Mouse (Mus musculus) cerebellum, adult (tissue): ENCODE measurements around the gene Crtam.
A peak's percentile ranks its signal among the peaks of the same experiment; 100 is the strongest.

ENCODE experiments used
- ATAC-seq: cut with Nextera tagmentation; 2 replicates; pipeline ENCODE4 v1.9.2; 2017; ENCODE audit warnings: mild to moderate bottlenecking, moderate library complexity, mixed read lengths; ENCODE audit not compliant: insufficient number of reproducible peaks, low FRiP score, low TSS enrichment

Gene Crtam

GRCm38 (mm10) chr9:41004415-41004814 lies at the start of gene Crtam:
Gene Crtam (minus strand): TSS chr9:41004628.
- no peak for ATAC-seq

GRCm38 (mm10) chr9:41054166-41054565 lies 49.7 kb upstream of the Crtam start:
- peak; percentile 77 for ATAC-seq

- no peak for ATAC-seq
These were observed 49.0 kb upstream of the Crtam start for GRCm38 (mm10) chr9:41053478-41053877.

GRCm38 (mm10) chr9:41051080-41051932 lies 46.9 kb upstream of the Crtam start:
- ATAC-seq = no peak

DNA sequence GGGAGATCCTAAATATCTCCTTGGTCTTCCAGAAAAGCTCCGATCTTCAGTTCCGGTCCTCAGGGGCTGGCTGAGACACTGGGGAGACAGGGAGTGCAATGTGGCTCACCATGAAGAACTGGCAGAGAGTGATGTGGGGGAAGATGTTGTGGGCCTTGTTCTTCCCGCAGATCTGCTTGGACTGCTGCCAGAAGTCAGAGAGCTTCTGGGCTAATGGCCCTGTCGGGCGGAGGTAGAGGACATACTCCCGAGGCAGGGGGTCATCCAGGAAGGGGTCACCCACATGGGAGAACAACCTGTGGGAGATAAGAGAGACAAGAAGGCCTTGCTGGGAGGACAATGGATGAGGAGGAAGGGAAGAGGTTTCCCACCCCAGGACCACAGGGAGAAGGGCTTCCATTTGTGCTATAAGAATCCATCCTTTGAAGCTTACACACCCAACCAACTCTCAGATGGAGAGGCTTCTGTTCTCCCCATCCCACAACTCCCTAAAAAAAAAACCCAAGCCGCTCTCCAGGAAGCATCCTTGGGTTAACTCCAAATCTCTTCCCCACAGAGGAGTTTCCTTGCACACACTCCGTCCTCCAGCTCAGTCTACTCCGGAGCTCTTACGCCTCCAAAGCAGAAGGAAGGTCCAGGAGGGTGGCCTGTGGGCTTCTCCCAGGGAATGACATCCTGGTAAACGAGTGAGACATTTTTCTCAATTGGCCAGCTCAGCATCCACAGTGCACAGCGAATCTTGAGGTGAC lies 46.1 kb upstream of the Crtam start:
- ATAC-seq = no peak

- ATAC-seq = no peak
These were observed 44.9 kb upstream of the Crtam start for GRCm38 (mm10) chr9:41049282-41049681.

DNA sequence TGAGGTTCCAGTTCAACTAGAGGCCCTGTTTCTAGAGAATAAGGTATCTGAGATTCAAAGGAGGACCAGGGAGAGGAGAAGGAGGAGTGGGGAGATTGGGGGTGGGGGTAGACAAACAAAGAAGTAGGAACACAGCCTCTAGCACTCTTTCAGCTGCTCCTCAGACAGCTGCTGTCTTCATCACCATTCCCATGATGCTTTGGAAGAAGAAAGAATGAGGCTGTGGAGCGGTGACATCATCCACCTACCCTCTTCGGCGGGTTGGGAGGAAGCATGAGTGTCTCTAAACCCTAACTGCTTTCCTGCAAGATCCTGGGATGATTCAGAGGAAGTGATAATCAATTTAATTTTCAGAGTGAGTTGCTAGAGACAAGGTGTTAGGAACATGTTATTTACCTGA lies 44.4 kb upstream of the Crtam start:
- ATAC-seq = no peak

DNA sequence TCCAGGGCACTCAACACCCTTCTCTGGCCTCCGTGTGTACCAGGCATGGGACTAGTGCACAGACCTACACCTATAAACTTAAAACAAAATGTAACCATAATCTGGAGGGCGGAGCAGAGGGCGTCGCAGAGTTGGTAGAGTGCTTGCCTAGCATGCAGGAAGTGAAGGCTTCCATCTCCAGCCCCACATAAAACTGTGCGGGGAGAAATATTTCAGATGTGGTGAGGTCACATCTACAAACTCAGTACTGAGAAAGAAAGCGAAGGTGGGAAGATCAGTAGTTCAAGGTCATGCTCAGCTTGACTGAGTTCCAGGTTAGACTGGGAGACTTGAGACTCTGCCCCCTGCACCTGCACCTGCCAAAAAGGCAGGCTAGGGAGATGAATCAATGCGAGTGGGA lies 43.8 kb upstream of the Crtam start:
- no peak for ATAC-seq

GRCm38 (mm10) chr9:41047654-41048053 lies 43.2 kb upstream of the Crtam start:
- no peak for ATAC-seq

GRCm38 (mm10) chr9:41044626-41045025 lies 40.2 kb upstream of the Crtam start:
- ATAC-seq = 0 out of 2 replicates have a peak, but pooled peaks have one; percentile 57

- ATAC-seq = 0 out of 2 replicates have a peak, but pooled peaks have one; percentile 53
These were observed 39.2 kb upstream of the Crtam start for GRCm38 (mm10) chr9:41043641-41044040.

DNA sequence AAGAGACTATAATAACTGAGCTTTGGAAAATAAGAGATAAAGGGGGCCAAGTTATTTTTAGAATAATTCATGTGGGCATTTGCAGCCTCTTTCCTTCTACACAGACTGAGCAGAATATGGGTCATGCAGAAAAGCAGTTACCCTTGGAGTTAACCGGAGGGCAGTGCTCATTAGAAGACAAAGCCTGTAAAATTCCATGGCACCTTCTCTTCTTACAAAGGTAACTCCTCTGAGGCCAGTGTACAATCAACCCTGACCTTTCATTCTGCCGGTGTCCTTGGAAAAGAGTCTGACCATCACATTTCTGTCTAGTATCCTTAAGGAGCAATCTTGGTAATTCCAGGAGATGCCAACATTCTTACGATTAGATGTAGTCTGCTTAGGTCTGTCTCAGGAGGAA lies 37.0 kb upstream of the Crtam start:
- no peak for ATAC-seq

DNA sequence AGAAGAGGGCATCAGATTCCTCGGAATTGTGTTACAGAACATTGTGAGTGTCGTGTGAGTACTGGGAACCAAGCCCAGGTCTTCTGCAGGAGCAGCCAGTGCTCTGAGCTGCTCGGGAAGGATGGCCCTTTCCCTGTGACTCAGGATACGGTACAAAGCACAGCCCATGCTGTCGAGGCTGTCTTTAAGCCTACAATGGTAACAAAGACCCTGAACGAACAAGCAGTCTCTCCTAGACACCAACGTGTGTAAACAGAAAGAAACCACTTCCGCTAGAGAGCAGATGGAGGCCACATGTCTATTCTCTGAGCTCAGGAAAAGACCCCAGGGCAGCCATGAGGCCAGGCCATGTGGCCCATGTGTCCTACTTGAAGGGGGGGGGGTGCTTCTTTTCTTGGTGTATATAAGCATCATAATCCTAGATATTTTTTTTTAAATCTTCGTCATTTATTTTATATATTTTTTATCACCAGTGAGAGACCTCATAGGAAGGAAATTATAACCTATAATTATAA lies 33.8 kb upstream of the Crtam start:
- no peak for ATAC-seq

GRCm38 (mm10) chr9:41031590-41032489 lies 27.4 kb upstream of the Crtam start:
- no peak for ATAC-seq

- ATAC-seq = no peak
These were observed 25.4 kb upstream of the Crtam start for GRCm38 (mm10) chr9:41029827-41030226.

GRCm38 (mm10) chr9:41028470-41028869 lies 24.0 kb upstream of the Crtam start:
- ATAC-seq = no peak

- ATAC-seq = no peak
These were observed 17.3 kb upstream of the Crtam start for GRCm38 (mm10) chr9:41021690-41022089.

- no peak for ATAC-seq
These were observed 16.1 kb upstream of the Crtam start for GRCm38 (mm10) chr9:41020486-41020885.

- ATAC-seq = no peak
These were observed 10.1 kb upstream of the Crtam start for GRCm38 (mm10) chr9:41014512-41014911.

- ATAC-seq = no peak
These were observed 8.0 kb upstream of the Crtam start for GRCm38 (mm10) chr9:41012456-41012855.
